Mouse (Mus musculus) bone marrow macrophage, adult 2 months (primary cell): Measurements from ENCODE around the gene Fgf4. TPM values are rescaled to one million over a fixed set of nuclear protein-coding genes. Genes with fewer than 3 reads are reported as not detected.
"Not testable (repeated sequence)": the region's sequence is repeated elsewhere in the genome, so short reads cannot be mapped to it uniquely, and the experiment has no call there.

Source experiments
- H3K27ac ChIP-seq: 2 replicates; pipeline ENCODE4 v1.5.1; 2012; ENCODE audit warnings: low read depth, low read length; ENCODE audit not compliant: insufficient read depth
- H3K4me1 ChIP-seq: 2 replicates; pipeline ENCODE4 v1.6.1; 2012; ENCODE audit warnings: low read length; ENCODE audit not compliant: control insufficient read depth, insufficient read depth
- H3K4me3 ChIP-seq: 2 replicates; pipeline ENCODE4 v1.5.1; 2012; ENCODE audit warnings: mild to moderate bottlenecking, low read length, moderate library complexity; ENCODE audit not compliant: insufficient read depth
- CTCF ChIP-seq: IDR thresholded peaks from 2 replicates; pipeline ENCODE4 v1.5.1; 2012; ENCODE audit warnings: low read depth, mild to moderate bottlenecking, low read length, moderate library complexity
- POLR2A ChIP-seq: IDR thresholded peaks from 2 replicates; pipeline ENCODE4 v1.6.1; 2012; ENCODE audit warnings: mild to moderate bottlenecking, low read depth, low read length, borderline replicate concordance
- polyA plus RNA-seq: library from polyadenylated mRNA; stranded (reverse); fragments of >200 nt; gene quantifications from 2 replicates; pipeline ENCODE4 v1.2.4, GENCODE M21; 2012; ENCODE audit not compliant: missing spikeins, insufficient read depth, insufficient read length

The Fgf4 gene
- polyA plus RNA-seq, 1 experiment, result not detected

DNA sequence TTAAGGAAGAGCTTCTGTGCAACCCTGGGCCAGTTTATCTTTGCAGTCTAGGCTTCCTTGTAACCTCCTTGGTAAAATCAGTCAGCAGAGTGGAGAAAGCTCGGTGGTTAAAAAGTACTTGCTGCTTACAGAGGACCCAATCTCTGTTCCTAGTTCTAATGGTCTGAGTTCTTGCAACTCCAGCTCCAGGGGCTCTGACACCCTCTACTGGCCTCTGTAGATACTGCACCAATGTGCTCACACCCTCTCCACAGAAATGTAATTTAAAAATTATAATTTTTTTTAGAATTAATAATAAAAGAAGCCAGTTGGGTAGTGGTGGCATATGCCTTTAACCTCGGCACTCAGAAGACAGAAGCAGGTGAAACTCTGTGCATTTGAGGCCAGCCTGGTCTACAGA lies 40.5 kb downstream of the Fgf4 start:
- TF ChIP-seq CTCF, result no peak
- no peak for TF ChIP-seq POLR2A
- Histone ChIP-seq H3K4me1 (no peaks in the 10 kb centered on the region), H3K27ac (no peak overlapping the region)

DNA sequence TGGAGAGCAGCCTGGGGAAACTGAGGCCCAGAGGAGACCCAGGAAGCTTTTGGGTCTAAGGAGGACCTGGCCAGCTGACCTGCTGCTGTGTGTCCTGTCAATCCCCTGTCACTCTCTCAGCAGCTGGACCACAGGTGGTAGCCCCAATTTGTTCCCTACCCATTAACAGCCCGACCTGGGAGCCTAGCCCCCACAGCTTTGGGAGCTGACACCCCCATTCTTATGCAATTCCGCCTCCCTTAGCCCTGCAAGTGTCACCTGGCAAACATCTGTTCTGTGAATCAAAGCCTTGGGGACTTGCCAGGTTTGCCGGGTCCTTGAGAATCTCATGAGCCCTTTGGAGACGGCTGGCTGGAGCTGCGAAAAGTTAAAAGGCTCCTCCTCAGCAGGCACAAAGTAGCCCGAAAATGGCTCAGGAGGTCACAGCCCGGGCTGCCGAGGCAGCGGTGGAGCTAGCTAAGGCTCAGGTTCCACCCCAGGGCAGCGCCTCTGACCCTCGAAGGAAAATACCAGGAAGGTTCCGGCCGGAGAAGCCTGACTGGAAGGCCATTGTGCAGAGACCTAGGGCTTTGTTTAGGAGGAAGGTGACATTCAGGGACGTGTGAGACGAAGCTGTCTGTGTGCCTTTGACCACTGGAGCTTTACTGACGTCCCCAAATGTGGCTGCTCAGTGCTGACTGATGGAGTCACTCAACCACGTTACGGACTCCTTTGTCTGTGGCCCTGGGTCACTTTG lies 41.6 kb downstream of the Fgf4 start:
- TF ChIP-seq POLR2A (no peak), CTCF (no peak)
- Histone ChIP-seq H3K4me1 (no peaks in the 10 kb centered on the region), H3K4me3 (no peak overlapping the region), H3K27ac (no peak overlapping the region)

More for the DNA sequence above, 40.5 kb downstream of the Fgf4 start:
- no peak overlapping the region for H3K4me3 ChIP-seq

DNA sequence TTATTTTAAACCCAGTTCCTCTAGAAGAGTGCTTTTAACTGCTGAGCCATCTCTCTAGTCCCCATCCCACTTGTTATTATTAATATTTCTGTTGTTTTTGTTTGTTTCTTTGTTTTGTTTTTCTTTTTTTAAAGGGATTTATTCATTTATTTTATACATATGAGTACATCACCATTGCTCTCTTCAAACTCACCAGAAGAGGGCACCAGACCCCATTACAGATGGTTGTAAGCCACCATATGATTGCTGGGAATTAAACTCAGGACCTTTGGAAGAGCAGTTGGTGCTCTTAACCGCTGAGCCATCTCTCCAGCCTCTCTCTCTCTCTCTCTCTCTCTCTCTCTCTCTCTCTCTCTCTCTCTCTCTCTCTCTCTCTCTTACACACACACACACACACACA lies 43.5 kb downstream of the Fgf4 start:
- H3K4me3 ChIP-seq, H3K27ac ChIP-seq, H3K4me1 ChIP-seq: not testable (repeated sequence)

DNA sequence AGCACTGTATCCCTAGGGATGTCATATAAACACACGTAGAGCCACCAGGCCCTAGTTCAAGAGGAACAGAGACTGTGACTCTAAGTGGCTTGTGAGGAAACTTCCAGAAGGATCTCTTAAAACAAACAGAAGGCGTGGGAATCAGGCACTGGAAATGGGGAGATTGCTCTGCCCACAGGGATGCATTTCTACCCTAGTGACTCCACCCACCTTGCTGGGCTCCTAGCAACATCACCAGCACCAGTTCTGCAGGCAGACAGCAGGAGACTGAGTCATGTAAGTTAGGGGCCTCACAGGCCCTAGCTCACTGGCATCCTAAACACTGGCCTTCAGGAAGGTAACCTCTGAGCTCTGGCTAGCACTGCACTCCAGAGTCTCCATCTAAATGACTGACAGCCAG lies 44.7 kb downstream of the Fgf4 start:
- Histone ChIP-seq H3K4me1 (no peaks in the 10 kb centered on the region; the same call in 1 of the 2 replicates), H3K4me3 (no peak overlapping the region), H3K27ac (no peak overlapping the region)
- TF ChIP-seq POLR2A (no peak), CTCF (no peak)

DNA sequence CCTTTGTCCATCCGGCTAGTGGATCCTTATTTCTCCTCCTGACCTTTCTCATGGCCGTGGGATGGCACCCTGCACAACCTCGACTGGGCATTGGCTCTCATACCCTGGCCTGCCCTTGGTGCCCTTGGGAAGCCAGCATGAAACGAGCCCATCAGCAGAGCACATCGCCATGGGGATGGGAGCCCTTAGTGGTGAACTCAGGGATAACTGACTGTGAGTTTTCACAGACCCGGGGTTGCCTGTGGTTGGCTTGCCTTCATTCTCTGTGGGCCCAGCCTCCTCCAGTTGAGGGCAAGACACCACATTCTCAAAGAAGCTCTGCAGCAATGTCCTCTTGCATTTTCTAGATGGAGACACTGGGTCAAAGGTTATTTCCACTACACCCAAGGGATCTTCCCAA lies 45.2 kb downstream of the Fgf4 start:
- Histone ChIP-seq H3K27ac (no peak overlapping the region), H3K4me1 (no peaks in the 10 kb centered on the region; the same call in 1 of the 2 replicates), H3K4me3 (no peak overlapping the region)
- TF ChIP-seq POLR2A, result no peak
- no peak for TF ChIP-seq CTCF

DNA sequence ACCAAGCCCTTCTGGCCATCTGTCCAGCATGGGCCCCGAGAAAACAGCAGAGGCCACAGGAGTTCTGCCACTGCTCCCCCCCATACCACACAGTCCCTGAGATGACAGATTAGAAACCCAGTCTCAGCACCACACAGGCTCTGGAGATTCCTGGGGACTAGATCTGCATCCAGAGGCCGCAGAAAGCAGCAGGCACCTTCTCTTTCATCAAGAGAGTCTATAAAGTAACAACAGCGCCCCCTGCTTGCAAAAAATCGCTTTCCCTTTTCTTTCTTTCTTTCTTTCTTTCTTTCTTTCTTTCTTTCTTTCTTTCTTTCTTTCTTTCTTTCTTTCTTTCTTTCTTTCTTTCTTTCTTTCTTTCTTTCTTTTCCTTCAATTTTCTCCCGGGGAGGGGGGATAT lies 47.0 kb downstream of the Fgf4 start:
- no peak overlapping the region for H3K27ac ChIP-seq
- no peaks in the 10 kb centered on the region; the same call in 1 of the 2 replicates for H3K4me1 ChIP-seq
- H3K4me3 ChIP-seq, result no peak overlapping the region
- TF ChIP-seq POLR2A, result no peak
- peak; percentile 27; the same call in 1 of the 2 replicates for TF ChIP-seq CTCF

DNA sequence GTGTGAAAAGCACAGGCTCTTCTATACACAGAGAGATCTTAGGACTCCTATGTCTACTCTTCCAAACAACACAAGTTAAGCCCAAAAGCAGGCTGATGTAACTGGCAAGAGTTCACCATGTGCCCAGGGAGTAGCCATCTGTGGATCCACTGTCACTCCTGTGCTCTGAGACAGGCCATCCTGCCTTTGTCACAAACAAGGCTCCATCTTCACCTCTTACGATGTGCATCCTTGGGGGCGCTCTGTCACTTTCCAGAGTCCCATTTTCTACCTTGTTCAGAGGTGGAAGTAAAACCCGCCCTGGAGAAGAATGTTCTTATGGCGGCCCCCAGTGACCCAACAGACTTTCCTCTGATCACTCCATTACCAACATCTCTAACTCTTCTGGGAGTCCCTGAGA lies 47.5 kb downstream of the Fgf4 start:
- H3K4me3 ChIP-seq, result no peak overlapping the region
- no peak for TF ChIP-seq POLR2A
- TF ChIP-seq CTCF, result no peak
- H3K4me1 ChIP-seq, result no peaks in the 10 kb centered on the region; the same call in 1 of the 2 replicates
- H3K27ac ChIP-seq, result no peak overlapping the region

DNA sequence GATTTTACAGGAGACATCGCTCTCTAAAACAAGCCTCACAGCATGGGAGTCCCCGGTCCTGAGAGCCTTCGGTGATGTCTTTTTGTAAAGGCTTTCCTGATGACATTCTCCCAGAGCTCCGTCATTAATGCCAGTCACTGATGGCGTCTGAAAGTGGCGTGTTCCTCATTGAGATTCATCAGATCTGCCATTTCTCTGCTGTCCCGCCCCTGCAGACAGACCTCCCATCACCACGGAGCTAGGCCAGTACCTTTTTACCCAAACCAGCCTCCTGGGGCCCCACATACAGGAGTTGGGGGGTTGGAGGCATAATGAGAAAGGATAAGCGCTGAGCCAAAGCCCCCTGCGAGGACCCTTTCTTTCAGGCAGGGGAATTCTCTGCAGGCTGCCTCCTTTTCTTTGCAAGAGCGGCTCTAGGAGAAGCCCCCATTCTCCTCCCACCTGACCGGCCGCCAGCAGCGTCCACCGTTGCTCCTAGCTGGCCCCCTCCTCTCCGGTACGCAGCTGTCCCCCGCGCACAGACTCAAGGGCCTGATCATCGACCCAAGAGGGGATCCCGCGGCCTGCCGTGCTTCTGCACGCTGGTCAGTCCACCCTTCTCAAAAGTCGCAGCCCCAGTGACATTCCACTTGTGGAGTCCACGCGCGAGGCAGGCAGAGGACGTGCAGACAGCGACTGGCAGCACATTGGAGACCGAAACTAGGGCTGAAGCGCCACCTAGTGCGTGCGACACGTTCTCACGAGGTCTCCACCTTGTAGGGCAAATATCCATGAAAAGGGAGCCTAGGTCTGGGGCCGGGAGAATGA lies 48.3 kb downstream of the Fgf4 start:
- Histone ChIP-seq H3K4me1 (no peaks in the 10 kb centered on the region; the same call in 1 of the 2 replicates), H3K4me3 (peak overlapping the region; percentile 37), H3K27ac (no peak overlapping the region)
- TF ChIP-seq POLR2A (no peak), CTCF (peak; percentile 62)

DNA sequence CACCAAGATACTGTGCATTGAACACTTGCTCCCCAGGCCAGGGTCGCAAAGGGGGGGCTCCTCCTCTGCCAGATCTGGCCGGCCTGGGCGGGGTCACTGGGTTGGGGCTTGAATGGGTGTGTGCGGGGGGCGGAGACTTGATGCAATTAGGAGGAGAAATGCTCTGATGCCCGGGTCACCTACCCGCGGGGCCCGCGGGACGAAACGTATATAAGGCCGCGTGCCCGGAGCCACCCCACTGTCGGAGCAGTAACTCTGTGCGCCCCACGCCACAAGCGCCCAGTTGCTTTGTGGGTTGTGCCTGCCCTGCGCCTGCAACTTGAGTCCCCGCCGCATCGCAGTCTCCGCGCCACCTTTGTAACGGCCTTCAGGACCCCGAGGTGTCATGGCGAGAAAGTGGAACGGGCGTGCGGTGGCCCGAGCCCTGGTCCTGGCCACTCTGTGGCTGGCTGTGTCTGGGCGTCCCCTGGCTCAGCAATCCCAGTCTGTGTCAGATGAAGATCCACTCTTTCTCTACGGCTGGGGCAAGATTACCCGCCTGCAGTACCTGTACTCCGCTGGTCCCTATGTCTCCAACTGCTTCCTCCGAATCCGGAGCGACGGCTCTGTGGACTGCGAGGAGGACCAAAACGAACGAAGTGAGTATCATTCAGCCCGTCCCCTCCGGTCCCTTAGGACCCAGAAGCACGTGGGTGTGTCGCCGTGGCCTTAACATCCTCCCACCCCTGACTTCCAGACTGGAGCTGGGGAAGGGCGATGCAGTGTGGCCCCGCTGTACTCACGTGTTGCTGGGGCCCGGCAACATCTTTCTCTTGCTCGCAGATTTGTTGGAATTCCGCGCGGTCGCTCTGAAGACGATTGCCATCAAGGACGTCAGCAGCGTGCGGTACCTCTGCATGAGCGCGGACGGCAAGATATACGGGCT lies 49.4 kb downstream of the Fgf4 start, which contains the start of gene Fgf15:
Gene Fgf15 (plus strand): TSS at position 238 of the 925 bp plus-strand sequence.
- TF ChIP-seq POLR2A, result no peak
- no peak for TF ChIP-seq CTCF
- Histone ChIP-seq H3K4me1 (no peaks in the 10 kb centered on the region; the same call in 1 of the 2 replicates), H3K4me3 (peak within 1 kb of the TSS; percentile 37), H3K27ac (no peak within 1 kb of the TSS)
